Mouse (Mus musculus): ENCODE measurements at regions not wholly inside any gene's neighbourhood (a gene's known extent, or its start where the extent isn't known, plus 50 kb on each side); places are given as distances from the start of the nearest gene placed in this dataset.
"Not testable (repeated sequence)": the region's sequence is repeated elsewhere in the genome, so short reads cannot be mapped to it uniquely, and the experiment has no call there.

DNA sequence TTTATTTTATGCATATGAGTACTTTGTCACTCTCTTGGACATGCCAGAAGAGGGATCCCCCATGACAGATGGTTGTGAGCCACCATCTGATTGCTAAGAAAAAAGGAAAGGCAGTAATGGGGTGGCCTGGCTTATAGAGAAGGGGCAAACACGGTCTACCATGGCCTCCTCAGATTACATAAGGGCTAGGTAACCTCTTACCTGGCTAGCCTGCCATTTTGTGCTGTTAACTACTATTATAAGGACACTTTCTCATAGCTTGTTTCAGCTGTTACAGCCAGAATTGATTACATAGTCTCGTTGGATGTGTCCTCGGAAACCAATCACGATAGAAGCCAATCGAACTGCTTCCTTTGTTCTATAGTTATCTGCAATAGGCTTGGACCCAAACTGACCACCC is 60.9 kb upstream of the Gm14496 start:
- no peak for DNase-seq

DNA sequence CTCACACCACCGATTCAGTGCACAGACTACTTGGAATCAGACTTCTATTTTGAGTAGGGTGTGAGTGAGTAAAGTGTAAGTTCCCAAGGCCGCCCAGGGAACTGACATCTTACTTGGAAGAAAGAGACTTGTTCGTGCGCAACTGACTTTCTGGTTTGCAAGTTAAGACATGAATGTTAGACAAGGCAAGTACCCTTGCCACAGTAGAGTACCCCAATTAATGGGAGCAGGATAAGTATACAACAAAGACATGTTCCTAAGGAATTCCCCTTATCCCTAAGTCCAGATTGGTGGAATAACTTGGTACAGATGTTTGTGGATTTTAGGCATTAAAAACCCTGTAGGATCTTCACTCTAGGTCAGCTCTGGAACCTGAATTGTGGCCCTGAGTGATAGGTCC is 60.4 kb upstream of the Gm14496 start:
- DNase-seq, result not testable (repeated sequence)

DNA sequence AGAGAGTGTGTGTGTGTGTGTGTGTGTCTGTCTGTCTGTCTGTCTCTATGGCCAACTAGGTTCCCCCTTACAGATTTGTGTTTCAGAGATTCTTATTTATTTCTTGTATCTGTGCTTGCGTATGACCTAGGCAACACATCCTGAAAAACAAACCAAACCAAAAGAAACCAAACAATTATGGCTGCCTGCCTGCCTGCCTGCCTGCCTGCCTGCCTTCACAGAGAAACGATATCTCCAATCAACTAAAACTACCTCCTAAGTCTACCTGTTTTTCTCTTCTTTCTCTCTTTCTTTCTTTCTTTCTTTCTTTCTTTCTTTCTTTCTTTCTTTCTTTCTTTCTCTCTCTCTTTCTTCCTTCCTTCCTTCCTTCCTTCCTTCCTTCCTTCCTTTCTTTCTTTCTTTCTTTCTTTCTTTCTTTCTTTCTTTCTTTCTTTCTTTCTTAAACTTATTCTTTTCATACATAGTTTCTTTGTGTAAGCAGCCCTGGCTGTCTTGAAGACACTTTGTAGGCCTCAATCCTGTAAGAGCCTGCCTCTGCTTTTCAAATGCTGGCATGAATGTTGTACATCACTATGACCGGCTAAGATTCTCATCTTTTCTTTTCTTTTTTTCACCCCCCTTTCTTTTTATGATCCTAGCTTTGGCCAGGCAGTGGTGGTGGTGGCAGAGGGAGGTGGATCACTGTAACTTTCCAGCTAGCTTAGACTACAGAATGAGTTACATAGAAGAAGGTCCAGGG is 59.7 kb upstream of the Gm14496 start:
- peak; percentile 72 for DNase-seq

DNA sequence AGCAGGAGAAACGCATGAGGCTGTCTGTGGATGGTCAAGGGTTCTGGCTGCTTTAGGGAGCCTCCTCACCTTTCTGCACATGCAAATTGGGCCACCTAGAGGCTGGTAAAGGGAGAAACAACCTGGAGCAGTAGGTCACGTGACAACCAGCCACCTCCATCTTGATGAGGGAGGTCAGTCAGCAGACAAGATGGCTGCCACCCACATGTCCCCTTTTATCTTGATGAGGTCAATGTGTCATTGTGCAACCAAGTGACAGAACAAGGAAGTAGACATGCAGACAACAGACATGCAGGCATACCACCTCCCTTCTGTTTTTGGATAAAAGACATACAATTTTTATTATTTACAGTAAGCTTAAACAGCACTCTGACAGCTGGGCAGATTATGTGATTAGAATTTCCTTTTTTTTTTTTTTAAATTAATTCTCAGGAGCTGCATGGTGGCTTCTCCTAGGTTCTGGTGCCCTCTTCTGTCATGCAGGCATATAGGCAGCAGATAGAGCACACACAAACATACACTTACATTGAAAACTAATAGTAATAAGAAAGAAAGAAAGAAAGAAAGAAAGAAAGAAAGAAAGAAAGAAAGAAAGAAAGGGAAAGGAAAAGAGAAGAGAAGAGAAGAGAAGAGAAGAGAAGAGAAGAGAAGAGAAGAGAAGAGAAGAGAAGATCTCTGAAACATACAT is 58.9 kb upstream of the Gm14496 start:
- DNase-seq, result no peak

Measured in right cerebral cortex, postnatal 4 days (tissue).